Mouse (Mus musculus): ENCODE measurements around the gene Oxld1.

The Oxld1 gene

DNA sequence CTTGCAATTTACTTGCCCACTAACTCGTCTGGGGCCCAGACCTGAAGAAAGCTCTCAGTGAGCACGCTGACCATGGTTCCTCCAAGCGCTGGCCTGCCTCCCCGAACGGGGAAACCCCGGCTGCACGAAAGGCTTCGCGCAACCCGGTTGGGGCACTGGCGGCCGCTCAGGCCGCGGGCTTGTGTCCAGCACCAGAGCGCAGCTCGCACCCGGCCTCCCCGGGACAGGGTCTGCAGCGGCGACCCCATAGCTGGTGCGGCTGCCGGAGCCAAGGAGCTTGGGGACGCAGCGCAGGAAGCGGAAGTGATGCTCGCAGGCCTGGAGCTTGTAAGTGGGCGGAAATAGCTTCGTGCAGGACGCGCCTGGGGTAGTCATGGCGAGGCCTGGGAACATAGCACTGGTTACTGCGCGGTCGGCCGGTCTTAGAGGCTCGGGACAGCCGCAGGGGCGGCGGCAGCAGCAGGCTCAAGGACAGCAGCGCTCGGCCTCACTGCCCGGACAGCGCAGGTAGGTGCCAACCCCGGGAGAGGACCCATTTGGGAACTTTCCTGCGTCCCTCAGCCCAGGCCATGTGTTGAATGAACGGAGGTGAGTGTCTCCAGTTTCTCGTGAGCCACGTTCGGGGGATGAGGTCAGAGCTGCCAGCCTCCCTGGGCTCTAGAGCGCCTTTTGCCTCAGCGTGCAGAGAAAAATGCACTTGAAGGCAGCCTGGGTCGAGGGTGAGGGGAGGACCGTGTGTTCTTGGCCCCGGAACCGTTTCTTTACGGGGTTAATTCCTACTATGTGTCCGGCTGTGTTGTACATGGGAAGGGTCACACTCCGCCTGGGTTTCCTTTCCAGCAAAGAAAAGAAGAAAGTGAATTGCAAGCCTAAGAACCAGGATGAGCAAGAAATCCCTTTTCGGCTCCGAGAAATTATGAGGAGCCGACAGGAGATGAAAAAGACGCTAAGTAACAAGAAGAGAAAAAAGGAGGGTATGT is at the start of gene Oxld1, which contains the start of gene Ccdc137:
Gene Oxld1 (minus strand): TSS at position 297 of the 980 bp plus-strand sequence.
Gene Ccdc137 (plus strand): TSS at position 344 of the 980 bp plus-strand sequence.
- CTCF ChIA-PET, result no interaction called here

DNA sequence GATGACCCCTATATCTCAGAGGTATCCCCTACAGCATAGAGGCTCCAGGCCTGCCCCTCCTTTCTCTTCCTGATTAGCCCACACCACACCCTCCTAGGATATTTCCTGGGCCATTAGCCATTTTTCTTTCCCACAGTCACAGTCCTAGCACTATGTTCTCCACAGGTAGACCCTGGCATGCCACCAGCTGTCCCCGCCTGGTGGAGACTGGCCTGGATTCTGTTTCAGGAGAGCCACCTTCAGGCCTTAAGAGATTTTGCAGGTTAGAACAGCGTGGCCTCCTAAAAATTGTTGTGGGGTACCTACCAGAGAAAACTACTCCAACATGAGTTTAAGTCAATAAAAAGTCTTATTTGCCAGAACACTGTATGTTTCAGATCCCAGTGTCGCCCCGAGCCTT is 49.0 kb upstream of the Oxld1 start:
- CTCF ChIA-PET, result no interaction called here

DNA sequence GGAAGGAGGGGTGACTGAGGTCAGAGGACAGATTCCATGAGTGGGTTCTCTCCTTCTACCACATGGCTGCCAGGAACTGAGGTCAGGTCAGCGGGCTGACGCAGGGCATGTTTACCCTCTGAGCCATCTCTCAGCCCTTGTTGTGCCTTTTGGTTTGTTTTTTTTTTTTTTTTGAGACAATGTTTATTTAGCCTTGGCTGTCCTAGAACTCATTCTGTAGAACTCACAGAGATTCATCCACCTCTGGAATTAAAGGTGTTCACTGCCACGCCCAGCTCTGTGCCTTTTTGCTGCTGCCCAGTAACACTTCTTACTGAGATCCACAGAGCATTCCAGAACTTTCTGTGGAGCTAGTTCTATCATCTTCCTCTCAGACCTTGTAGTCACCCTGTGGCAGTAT is 47.8 kb upstream of the Oxld1 start:
- CTCF ChIA-PET, result interaction anchor here (0.7 kb wide), 2 partner anchors 57 to 212 kb away, joined by 8 to 11 read pairs; no protein-coding TSS in a partner anchor

DNA sequence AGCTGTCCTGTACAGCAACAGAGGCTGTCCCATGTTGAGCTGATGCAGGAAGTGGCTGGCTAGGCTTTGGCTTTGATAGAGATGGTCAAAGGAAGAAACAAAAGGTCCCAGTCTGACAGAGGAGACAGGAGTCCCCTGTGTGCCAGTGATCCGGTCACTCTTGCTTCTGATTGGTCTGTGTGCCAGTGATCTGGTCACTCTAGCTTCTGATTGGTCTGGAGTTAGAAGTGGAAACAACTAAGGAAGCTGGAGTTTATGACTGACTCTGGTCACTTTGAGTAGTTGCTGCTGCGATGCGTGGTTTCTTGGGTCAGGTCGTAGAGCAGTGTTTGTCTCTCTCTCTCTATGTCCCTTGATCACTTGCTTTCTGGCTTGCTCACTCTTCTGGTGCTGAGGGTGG is 43.8 kb upstream of the Oxld1 start:
- CTCF ChIA-PET, result no interaction called here

DNA sequence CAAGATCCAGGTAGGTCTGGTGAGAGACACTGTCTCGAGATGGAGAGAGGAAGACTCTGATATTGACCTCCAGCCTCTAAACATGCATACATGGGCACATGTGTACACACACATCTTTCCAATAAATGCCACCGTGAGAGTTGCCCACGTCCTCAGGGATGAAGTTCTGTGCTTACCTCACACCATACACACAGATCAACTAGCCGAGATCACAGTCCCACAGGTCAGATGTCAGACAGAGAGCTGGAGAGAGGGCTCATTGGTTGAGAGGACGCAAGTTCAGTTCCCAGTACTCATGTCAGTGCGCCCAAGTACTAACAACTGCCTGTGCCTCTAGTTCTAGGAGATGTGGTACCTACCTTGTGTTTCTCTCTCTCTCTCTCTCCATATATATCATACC is 43.1 kb upstream of the Oxld1 start:
- CTCF ChIA-PET, result no interaction called here

DNA sequence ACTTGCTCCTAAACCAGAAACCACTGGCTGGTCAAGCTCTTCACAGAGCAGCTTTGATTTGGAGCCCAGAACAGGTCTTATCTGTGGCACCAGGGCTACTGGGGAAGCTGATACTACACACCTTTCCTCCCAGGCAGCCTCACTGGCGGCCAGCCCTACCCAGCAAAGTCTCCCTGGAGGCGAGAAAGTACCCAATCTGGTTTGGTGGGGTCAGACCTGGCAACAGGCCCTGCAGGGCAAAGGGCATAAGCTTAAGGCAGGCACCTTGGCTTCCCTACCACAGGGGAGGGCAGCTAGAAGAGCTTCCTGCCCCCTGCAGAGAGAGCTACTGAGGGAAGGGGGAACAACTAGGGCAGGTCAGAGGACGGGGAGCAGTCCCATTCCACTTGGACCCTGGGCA is 42.5 kb upstream of the Oxld1 start:
- CTCF ChIA-PET, result no interaction called here

DNA sequence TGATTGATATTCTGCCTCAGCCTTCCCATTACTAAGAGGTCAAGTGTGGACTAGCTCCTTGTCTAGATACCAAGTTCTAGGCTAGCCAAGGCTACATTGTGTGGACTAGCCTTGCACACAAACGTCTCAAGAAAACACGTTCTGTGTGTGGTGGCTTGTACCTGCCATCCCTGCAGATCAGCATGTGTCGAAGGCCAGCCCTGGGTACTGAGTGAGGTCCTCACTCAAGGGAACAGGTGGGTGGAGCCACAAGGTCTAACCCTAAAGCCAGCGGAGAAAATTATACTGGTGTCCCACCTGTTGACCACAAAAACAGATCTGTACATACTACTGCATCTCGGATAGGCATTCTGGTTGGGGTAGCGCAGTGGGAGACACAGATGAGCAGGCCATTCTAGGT is 42.0 kb upstream of the Oxld1 start:
- CTCF ChIA-PET, result no interaction called here

DNA sequence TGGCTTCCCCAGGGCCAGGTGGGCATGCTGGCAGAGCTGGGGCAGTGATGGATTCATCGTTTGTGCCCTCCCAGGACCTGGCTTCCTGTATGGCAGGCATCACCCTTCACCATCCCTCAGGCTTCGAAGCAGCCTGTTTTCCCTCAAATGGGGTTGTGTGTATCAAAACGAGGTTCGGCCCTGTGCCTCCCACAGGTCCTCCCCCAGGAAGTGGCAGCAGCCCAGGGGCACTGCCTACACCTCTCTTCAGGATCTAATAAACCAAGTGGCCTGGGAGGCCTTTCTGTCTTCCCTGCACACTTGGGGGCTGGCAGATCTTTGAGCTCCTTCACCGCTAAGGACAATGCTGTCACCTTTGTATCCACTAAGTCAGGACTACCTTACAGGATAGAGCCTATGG is 41.0 kb upstream of the Oxld1 start:
- CTCF ChIA-PET, result no interaction called here

DNA sequence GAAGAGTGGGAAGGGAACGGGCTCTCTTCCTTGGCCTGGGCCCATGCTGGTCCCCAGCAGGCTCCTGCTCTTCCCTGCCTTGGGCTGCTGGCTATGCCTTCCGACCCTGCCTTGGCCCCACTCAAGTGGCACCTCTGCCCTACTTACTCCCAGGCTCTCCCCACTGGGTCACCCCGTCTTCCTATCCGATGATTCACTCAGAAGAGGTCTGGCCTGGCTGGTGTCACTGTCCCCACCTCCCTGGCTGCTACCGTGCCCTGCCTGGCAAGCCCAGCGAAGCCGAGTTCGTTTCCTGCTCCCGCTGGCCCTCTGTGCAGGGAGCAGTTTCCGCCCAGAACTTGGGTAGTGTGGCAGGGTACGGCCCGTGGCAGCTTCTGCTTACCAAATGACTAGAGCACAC is 40.4 kb upstream of the Oxld1 start:
- CTCF ChIA-PET, result no interaction called here

DNA sequence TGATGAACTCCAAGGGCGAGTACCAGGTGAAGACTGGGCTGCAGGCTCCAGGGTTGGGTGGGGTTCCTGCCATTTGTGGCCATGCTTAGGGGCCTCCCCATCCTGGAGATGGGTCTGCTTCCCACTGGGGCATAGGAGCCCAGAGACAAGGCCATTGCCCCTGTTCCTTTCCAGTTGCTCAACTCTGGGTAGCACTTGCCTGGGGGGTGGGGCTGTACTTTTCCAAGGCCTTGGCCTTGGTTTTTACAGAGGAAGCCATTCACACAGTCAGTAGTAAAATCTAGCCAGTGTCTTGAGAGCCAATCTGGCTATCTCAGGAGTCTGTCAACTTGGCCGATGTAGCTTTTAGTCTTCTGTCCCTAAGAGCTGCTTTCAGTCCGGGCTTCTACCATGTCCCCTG is 39.6 kb upstream of the Oxld1 start:
- CTCF ChIA-PET, result interaction anchor here (0.6 kb wide), 1 partner anchor 97 kb away, joined by 3 read pairs; no protein-coding TSS in a partner anchor

DNA sequence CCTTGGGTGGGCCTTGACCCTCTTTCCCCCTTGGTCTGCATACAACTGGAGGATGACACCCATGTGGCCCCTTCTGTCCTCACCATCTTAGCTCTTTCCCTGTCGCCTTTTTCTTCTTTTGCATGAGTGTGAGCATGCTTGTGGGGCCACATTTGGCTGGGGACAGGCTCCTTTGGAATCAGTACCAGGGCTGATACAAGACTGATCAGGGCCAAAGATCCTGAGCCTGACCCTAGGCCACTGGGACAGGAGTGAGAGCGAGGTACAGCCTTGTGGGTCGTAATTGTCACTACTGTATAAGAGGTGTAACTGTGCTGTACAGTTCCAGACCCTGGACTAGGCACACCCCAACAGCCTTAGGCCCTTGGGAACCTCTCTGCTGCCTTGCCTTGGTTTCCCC is 36.0 kb upstream of the Oxld1 start:
- CTCF ChIA-PET, result no interaction called here

DNA sequence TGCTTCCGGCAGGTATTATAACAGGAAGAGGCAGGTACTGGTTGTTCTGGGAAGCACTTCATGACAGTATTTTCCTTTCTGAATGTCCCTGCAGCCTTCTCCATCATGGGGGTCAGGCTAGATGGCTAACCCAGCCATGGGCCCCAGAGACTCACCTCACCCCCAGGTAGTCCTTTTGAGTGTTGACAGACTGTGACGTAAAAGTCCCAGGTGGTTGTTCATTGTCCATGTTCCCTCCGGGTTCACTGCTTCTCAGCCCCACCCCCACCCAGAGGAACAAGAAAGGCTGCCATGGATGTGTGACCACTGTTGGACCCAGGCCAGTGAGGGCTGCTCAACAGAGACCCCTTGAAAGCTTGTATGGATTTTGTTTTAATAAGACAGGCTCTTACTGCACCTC is 35.5 kb upstream of the Oxld1 start:
- CTCF ChIA-PET, result interaction anchor here (0.7 kb wide), 1 partner anchor 75 kb away, joined by 4 read pairs; no protein-coding TSS in a partner anchor

DNA sequence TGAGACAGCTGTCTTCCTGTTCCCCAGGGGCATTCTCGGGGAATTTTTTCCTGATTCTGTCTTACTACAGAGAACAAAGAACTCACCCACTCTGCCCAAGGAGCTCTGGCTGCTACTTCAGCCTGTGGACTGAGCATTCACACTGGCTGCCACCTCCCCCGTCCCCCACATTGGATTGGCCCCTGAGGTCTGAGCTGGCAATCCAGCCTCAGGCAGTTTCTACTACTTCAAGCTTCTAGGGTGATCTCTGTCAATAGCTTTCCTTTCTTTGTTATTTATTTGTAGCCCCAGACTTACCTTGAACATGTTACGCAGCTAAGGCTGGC is 35.0 kb upstream of the Oxld1 start:
- CTCF ChIA-PET, result interaction anchor here (0.7 kb wide), 1 partner anchor 76 kb away, joined by 4 read pairs; no protein-coding TSS in a partner anchor

DNA sequence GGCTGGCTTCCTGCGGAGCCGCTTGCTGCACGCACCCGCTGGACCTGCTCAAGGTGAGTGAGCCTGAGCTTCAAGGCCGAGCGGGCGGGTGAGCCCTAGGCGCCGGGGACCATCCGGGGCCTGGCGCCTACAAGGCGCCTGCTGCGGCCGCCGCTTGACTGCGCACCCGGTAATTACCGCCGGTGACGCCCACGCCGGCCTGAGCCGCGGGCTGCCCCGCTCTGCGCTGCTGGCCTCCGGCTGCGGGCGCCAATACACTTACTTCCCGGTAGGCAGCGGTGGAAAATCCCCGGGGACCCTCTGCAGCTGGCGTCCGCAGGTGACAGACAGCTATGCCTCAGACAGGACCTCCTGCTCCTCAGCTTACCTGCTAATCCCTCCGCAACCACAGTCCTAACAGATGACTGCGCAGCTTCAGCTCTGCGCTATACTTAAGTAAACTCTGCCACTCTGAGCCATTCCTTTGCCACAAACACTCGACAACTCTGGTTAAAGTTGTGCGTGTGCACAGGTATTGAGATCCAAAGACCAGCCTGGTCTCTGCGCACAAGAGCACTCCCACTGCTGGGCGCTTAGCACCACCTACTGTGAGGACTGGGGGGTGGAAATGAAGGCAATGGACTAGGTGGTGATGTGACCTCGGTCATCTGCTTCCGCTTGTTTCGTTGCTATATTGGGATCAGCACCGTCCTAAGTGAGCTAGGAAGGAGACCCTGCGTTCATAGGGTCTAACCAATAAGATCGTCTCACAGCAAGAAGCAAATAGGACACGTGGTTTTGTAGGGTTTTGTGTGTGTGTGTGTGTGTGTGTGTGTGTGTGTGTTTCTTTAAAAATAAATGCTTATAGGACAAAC is 34.4 kb upstream of the Oxld1 start:
- CTCF ChIA-PET, result interaction anchor here (0.5 to 1.0 kb wide), 4 partner anchors 77 to 331 kb away, joined by 3 to 10 read pairs (median 4); no protein-coding TSS in a partner anchor

DNA sequence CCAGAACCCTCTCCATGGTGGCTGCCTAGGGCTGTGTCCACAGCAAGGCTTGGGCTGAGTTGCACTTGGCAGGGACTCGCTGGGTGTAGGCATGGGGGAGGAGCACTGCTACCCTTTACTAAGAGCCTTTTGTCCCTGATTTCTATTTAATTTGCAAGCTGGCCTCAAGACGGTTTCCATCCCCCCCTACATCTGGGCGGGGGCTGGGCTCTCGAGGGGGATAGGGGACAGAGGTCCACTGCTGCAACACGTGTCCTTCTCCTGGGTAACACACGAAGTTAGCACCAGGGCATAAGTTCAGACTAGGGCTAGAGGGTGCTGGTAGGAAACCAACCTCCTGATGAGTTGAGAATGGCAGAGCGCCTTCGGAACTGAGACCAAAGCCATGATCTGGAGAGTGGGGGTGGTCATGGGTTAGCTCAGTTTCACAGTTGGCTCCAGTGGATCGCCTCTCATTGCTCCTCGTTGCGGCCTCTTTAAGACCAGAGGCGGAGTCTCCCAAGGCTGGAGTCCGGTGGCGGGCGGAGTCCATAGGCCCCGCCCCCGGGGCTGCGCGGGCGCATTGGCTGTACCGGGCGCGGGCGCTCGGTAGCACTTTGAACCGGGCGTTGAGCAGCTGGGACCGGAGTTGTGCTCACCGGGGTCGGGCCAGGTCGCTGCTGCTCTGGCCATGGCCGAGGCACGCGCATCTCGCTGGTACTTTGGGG is 33.6 kb upstream of the Oxld1 start, which contains the start of gene Slc25a10:
Gene Slc25a10 (plus strand): TSS at position 524 of the 707 bp plus-strand sequence.
- CTCF ChIA-PET, result interaction anchor here (0.5 to 1.0 kb wide), 3 partner anchors 103 to 332 kb away, joined by 3 to 10 read pairs (median 3); no protein-coding TSS in a partner anchor

DNA sequence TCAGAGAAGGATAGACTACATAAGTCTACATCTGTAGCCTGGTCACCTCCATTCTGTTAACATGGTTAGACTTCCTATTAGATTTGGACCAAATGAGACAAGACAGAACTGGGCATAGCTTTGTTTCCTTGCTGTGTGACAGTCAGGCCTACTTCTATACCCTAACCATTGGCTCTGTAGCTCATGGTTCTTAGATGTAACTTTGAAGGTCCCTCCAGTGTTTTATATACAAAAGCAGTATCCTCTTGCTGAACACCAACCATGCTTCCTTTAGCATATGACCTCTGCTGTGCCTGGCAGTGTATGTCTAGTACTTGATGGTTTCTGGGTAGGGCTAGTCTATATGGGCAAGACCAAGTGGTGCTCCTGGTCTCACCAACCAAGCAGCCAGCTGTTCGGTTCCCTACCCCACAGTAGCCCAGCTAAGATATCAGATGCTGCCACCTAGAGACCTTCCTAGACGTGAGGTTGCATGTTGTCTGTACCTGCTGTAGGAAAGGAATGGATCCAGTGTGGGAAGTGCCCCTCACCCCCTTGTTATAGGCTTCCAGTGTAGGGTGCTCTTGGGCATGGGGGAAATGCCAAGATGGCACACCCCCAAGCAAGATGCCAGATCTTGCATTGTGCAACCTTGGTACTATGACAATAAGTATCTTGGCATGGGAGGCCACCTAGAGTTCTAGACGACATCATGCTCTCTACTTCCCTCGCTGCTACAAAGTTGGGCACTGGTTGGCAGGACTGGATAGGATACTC is 32.6 kb upstream of the Oxld1 start:
- CTCF ChIA-PET, result interaction anchor here (1.7 kb wide), 1 partner anchor 92 kb away, joined by 4 read pairs; no protein-coding TSS in a partner anchor

DNA sequence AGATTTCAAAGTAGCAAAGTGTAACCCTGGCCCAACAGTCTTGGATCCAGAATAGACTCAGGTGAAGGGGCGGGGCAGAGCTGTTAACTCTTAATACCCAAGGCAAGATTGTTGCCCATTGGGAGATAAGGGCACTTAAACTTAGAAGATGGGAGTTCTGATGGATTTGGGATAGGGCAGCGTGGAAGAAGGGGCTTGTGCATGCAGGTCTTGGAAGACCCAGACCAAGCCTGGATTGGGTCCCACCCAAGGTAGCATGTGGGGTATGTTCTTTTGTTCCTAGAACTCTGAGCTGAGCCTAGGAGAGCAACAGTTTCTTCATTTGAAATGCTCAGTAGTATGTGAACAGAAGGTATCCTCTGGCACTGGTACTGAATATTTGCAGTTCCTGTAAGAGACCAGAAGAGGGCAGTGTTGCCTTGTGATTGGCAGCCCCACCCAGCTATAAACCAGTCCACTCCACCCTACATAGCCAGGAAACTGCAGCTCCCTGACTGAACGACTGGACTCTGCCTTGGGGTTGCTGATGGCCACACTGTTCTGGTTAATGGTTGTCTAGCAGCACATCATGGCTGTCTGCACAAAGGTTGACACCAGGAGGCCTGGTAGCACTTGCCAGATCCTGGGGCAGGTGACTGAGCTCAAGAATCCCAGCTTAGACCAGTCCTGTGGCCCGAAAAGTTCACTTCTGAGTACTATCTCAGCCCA is 31.3 kb upstream of the Oxld1 start:
- CTCF ChIA-PET, result interaction anchor here (0.6 to 1.7 kb wide), 3 partner anchors 21 to 93 kb away, joined by 3 to 6 read pairs (median 4); no protein-coding TSS in a partner anchor

DNA sequence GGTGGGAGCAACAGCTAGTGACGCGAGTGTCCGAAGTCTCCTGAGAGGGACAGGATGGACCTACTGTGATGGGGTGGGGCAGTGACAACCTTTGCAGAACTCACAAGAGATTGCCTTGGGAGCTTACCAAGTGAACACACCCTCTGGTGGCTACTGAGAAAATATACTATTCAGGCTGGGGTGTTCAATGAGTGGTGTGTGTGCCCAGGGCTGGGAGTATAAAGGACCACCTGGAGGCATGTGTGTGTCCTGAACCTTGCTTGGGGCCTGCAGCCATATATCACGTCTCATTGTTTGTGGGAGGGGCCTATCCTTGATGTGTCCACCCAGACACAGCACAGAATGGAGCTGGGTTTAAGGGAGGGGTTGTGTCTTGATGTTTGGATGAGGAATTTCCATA is 30.6 kb upstream of the Oxld1 start:
- CTCF ChIA-PET, result interaction anchor here (0.9 to 1.7 kb wide), 2 partner anchors 20 to 94 kb away, joined by 3 to 4 read pairs; no protein-coding TSS in a partner anchor

DNA sequence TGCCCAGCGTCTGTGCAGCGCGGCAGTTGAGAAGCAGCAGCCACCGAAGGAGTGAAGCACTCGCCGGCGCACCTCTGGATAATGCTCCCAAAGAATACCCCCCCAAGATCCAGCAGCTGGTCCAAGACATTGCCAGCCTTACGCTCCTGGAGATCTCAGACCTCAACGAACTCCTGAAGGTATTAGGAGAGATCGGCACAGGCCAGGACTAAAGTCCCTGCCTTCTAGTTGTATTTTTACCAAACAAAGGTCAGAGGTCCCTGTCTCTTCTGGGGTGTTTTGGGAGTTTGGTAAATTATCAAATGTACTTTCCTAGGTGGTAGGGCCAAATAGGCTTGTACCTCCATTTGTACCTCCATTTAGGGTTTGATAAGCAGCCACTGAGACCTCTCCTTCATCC is 27.4 kb upstream of the Oxld1 start:
- CTCF ChIA-PET, result no interaction called here
